Mouse (Mus musculus) olfactory bulb, adult 2 months (tissue): ENCODE measurements around the gene Slc35f6.

Source experiments
- CTCF ChIP-seq: fragments of 200-500 bp; IDR thresholded peaks from 2 replicates; pipeline ENCODE4 v1.5.1; 2012; ENCODE audit warnings: low read depth, mild to moderate bottlenecking, low read length, moderate library complexity; ENCODE audit not compliant: insufficient read depth
- POLR2A ChIP-seq: fragments of 200-500 bp; IDR thresholded peaks from 2 replicates; pipeline ENCODE4 v1.6.1; 2012; ENCODE audit warnings: mild to moderate bottlenecking, low read depth, low read length, moderate library complexity; ENCODE audit not compliant: insufficient read depth

DNA sequence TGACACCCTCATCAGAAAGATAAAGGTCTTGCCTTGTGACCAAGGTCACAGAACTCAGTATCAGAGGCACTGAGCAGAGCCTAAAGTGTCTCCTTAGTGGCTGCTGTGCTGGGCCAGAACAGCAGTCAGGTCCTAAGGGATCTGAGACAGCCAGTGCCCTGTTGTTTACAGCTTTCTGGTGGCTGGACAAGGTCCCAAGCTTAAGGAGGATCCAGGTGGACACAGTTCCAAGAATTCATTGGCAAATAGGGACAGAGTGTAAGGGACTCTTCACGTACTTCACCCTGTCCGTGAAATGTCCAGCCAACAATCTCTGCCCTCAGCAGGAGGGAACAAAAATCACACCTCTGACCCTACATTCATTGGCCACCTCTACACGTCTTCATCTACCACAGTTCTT is 19.2 kb upstream of the Slc35f6 start:
- TF ChIP-seq CTCF (no peak), POLR2A (no peak)
